Mouse (Mus musculus) kidney, embryonic 14.5 days (tissue): ENCODE results near the gene Spon1. TPM values are rescaled to one million over a fixed set of nuclear protein-coding genes. Genes with fewer than 3 reads are reported as not detected.
A peak's percentile ranks its signal among the peaks of the same experiment; 100 is the strongest.

Experiments
- ATAC-seq: fragments of 200-750 bp; cut with Nextera tagmentation; 2 replicates; pipeline ENCODE4 v1.8.0; 2017; ENCODE audit warnings: moderate number of reproducible peaks, mild to moderate bottlenecking, moderate TSS enrichment, moderate library complexity; ENCODE audit not compliant: low FRiP score, low TSS enrichment
- H3K27ac ChIP-seq: fragments of 300-500 bp; sonication (generic); 2 replicates; pipeline ENCODE4 v1.5.1; 2014; ENCODE audit warnings: low read depth, mild to moderate bottlenecking, low read length, moderate library complexity, mixed read lengths
- H3K27me3 ChIP-seq: fragments of 300-500 bp; sonication (generic); 2 replicates; pipeline ENCODE4 v1.6.1; 2014; ENCODE audit warnings: mild to moderate bottlenecking, low read length; ENCODE audit not compliant: control insufficient read depth, insufficient read depth
- H3K36me3 ChIP-seq: fragments of 300-500 bp; sonication (generic); 2 replicates; pipeline ENCODE4 v1.6.1; 2014; ENCODE audit warnings: low read length, mixed read lengths; ENCODE audit not compliant: control insufficient read depth, insufficient read depth
- H3K4me1 ChIP-seq: fragments of 300-500 bp; sonication (generic); 2 replicates; pipeline ENCODE4 v1.6.1; 2014; ENCODE audit warnings: low read length, mixed read lengths; ENCODE audit not compliant: control insufficient read depth, insufficient read depth
- H3K4me2 ChIP-seq: fragments of 300-500 bp; sonication (generic); replicated peaks from 2 replicates; pipeline ENCODE4 v1.6.1; 2014; ENCODE audit warnings: low read depth, mild to moderate bottlenecking, low read length
- H3K4me3 ChIP-seq: fragments of 300-500 bp; sonication (generic); 2 replicates; pipeline ENCODE4 v1.5.1; 2014; ENCODE audit warnings: mild to moderate bottlenecking, low read length
- H3K9ac ChIP-seq: fragments of 300-500 bp; sonication (generic); 2 replicates; pipeline ENCODE4 v1.6.1; 2014; ENCODE audit warnings: low read depth, mild to moderate bottlenecking, low read length, moderate library complexity
- H3K9me3 ChIP-seq: fragments of 300-500 bp; sonication (generic); 2 replicates; pipeline ENCODE4 v1.6.1; 2016; ENCODE audit warnings: low read length; ENCODE audit not compliant: control insufficient read depth
- WGBS: fragments of 180-500 bp; shearing (Covaris S2); extraction: QIAGEN DNeasy Blood & Tissue Kit; methylation state at CpG from one replicate; pipeline ENCODE4 v1.1.7; 2014; 5-methylcytosine and 5-hydroxymethylcytosine counted together
- polyA plus RNA-seq: library from polyadenylated mRNA; unstranded; fragments of >200 nt; fragmentation: Nextera tagmentation; extraction: Ambion mirVana; gene quantifications from 2 replicates; pipeline ENCODE4 v1.2.1, GENCODE M21; 2014

Gene Spon1
- polyA plus RNA-seq, 1 experiment from 2014 or later = 8.5 TPM

DNA sequence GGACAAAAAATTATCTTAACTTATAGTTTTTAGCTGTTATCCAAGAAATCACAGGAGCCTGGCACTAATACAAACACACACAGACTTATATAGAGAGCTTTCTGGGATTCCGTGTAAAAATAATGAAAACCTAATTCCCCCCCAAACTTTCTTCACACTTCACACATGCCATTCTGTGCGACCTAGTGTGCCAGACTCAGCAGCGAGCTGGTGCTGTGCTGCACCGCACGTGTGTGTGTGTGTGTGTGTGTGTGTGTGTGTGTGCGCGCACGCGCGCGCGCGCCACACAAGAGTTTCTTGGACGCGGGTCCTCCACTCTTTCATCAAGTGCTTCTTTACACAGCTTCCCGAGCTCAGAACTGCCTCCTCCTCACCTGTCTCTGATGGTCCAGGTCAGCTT, 292.4 kb downstream of the Spon1 start:
- Histone ChIP-seq H3K27ac (no peak overlapping the region), H3K9ac (no peak overlapping the region), H3K36me3 (peaks cover 7% of the 10 kb centered on the region; the same call in 1 of the 2 replicates), H3K4me1 (no peaks in the 10 kb centered on the region), H3K9me3 (no peaks in the 10 kb centered on the region), H3K27me3 (no peaks in the 10 kb centered on the region), H3K4me3 (no peak overlapping the region), H3K4me2 (no peak overlapping the region)
- 96% methylated on average over 16 of the region's 16 CpGs for WGBS
- no peak for ATAC-seq

DNA sequence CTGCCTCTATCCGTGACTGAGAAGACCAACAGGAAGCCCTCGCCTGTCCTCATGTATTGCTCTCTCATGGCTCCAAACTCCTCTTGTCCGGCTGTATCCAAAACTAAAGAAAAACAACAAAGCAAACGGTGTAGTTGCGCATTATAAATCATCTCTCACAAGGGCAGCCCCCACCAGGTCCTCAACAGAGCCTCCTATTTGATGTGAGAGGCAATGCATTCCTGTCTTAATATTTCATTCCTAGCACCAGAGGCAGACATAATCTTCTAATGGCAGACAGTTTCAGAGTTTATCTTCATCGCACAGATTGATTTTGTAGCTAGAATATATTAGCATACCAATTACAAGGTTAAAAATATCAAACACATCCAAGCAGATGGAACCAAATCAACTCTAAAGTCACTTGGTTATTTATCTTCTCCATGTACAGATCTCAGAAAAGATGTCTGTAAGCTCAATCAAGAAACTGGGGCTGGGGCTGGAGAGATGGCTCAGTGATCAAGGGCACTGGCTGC, 293.2 kb downstream of the Spon1 start:
- Histone ChIP-seq H3K4me2 (no peak overlapping the region), H3K36me3 (peaks cover 7% of the 10 kb centered on the region; the same call in 1 of the 2 replicates), H3K4me3 (no peak overlapping the region), H3K27ac (no peak overlapping the region), H3K4me1 (no peaks in the 10 kb centered on the region), H3K9ac (no peak overlapping the region), H3K9me3 (no peaks in the 10 kb centered on the region), H3K27me3 (no peaks in the 10 kb centered on the region)
- 66% methylated on average over 6 of the region's 6 CpGs for WGBS
- no peak for ATAC-seq

DNA sequence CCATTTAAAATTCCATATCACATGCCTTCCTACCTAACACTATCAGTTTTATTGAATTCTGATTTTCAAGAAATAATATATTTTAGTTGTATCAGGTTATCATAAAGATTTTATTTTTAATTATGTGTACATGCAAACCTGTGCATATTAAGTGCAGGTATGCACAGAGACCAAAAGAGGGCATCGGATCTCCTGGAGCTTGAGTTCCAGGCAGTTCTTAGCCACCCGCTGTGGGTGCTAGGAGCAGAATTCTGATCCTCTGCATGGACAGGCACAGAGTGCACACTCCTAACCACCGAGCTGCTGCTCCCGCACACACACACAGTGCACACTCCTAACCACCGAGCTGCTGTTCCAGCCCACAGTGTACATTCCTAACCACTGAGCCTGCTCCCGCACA, 294.6 kb downstream of the Spon1 start:
- peaks cover 7% of the 10 kb centered on the region; the same call in 1 of the 2 replicates for H3K36me3 ChIP-seq
- WGBS = 90% methylated on average over 6 of the region's 6 CpGs
- no peak overlapping the region for H3K27ac ChIP-seq
- H3K27me3 ChIP-seq = no peaks in the 10 kb centered on the region
- H3K4me1 ChIP-seq = peaks cover 3% of the 10 kb centered on the region; the same call in 1 of the 2 replicates
- no peak overlapping the region for H3K9ac ChIP-seq
- no peak overlapping the region for H3K4me2 ChIP-seq
- H3K4me3 ChIP-seq = no peak overlapping the region
- ATAC-seq = no peak
- H3K9me3 ChIP-seq = no peaks in the 10 kb centered on the region

GRCm38 (mm10) chr7:114062451-114062850, 296.7 kb downstream of the Spon1 start:
- no peak overlapping the region for H3K9ac ChIP-seq
- no peak overlapping the region for H3K27ac ChIP-seq
- H3K4me2 ChIP-seq = no peak overlapping the region
- no peak overlapping the region for H3K4me3 ChIP-seq
- WGBS = 87% methylated on average over 1 of the region's 1 CpGs
- no peaks in the 10 kb centered on the region for H3K9me3 ChIP-seq
- no peaks in the 10 kb centered on the region for H3K27me3 ChIP-seq
- peaks cover 15% of the 10 kb centered on the region for H3K4me1 ChIP-seq
- no peak for ATAC-seq
- no peaks in the 10 kb centered on the region; the same call in 1 of the 2 replicates for H3K36me3 ChIP-seq

- Histone ChIP-seq H3K4me1 (peaks cover 15% of the 10 kb centered on the region), H3K9me3 (no peaks in the 10 kb centered on the region), H3K27me3 (no peaks in the 10 kb centered on the region), H3K4me3 (no peak overlapping the region), H3K27ac (no peak overlapping the region), H3K4me2 (no peak overlapping the region), H3K9ac (no peak overlapping the region), H3K36me3 (no peaks in the 10 kb centered on the region)
- ATAC-seq = no peak
- WGBS = 69% methylated on average over 8 of the region's 8 CpGs
These were observed 297.7 kb downstream of the Spon1 start for GRCm38 (mm10) chr7:114063534-114063933.

GRCm38 (mm10) chr7:114063966-114064365, 298.2 kb downstream of the Spon1 start:
- Histone ChIP-seq H3K9me3 (no peaks in the 10 kb centered on the region), H3K4me3 (no peak overlapping the region), H3K9ac (no peak overlapping the region), H3K4me2 (no peak overlapping the region), H3K27ac (no peak overlapping the region), H3K27me3 (no peaks in the 10 kb centered on the region), H3K4me1 (peaks cover 15% of the 10 kb centered on the region), H3K36me3 (no peaks in the 10 kb centered on the region)
- 84% methylated on average over 6 of the region's 6 CpGs for WGBS
- no peak for ATAC-seq

DNA sequence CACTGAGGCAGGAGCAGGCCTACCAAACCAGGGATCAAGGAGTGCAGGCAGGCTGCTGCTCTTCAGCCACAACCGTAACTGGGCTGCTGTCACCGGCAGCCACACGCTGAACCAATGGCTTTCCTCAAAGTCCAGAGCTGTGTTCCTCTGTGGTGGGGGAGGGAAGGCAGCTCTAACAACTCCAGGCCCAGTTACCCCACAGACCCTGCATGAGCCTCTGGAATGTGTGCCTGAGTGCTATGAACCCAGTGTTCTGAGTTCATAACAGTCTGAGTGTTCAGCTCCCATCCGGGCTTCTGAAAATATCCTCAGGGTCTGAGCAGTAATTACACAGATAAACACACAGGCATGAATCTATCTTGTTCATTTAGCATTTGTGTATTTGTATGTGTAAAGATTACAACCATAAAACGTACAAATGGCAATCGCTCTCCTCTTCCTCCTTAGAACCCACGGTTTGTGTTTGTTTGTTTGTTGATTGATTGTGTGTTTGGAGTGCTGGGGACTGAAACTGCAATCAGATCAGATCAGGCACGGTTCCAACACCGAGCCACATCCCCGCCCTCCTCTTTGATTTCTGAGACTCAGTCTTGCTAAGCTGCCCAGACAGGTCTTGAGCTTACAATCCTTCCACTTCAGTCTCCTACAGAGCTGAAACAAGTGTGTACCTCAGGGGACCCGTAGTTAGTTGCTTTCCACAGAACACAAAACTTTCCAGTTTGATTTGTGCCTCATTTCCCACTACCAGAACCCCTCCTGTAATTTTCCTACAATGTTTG, 299.8 kb downstream of the Spon1 start:
- Histone ChIP-seq H3K9ac (no peak overlapping the region), H3K27me3 (no peaks in the 10 kb centered on the region), H3K4me2 (no peak overlapping the region), H3K27ac (peak overlapping the region; percentile 47; the same call in 1 of the 2 replicates), H3K36me3 (no peaks in the 10 kb centered on the region), H3K4me1 (peaks cover 19% of the 10 kb centered on the region), H3K4me3 (no peak overlapping the region), H3K9me3 (no peaks in the 10 kb centered on the region)
- peak; percentile 48 for ATAC-seq
- WGBS = 34% methylated on average over 11 of the region's 11 CpGs

- peak overlapping the region; percentile 19 for H3K4me3 ChIP-seq
- H3K4me1 ChIP-seq = peaks cover 24% of the 10 kb centered on the region
- H3K27me3 ChIP-seq = no peaks in the 10 kb centered on the region
- no peaks in the 10 kb centered on the region for H3K9me3 ChIP-seq
- WGBS = 4% methylated on average over 14 of the region's 14 CpGs
- peak overlapping the region; percentile 37 for H3K4me2 ChIP-seq
- H3K36me3 ChIP-seq = no peaks in the 10 kb centered on the region
- peak overlapping the region; percentile 47; the same call in 1 of the 2 replicates for H3K27ac ChIP-seq
- peak; percentile 85 for ATAC-seq
- no peak overlapping the region for H3K9ac ChIP-seq
These were observed 300.9 kb downstream of the Spon1 start for GRCm38 (mm10) chr7:114066529-114067178.
